In genomic region chr6:149409845-149410244, GRCm38 (mm10) we compare ENCODE assay signal across 8 mouse cellular contexts. TPM values are rescaled to one million over a fixed set of nuclear protein-coding genes. Genes with fewer than 3 reads are reported as not detected.
DNase-seq lines count a peak whose midpoint lies in the region; ATAC-seq and TF ChIP-seq lines count a peak whose summit lies in the region.

No protein-coding gene starts in this region.

- DNase-seq in left cerebral cortex, adult 2 months (ENCODE audit: extremely low spot score in 1 of 2, low spot score in 2 of 2), result no peak
- DNase-seq in left cerebral cortex, adult 18-20 months (ENCODE audit: low spot score in 2 of 2), result no peak
- DNase-seq in embryonic facial prominence, embryonic 14.5 days (ENCODE audit: low spot score), result peak; percentile 5
- DNase-seq in ovary, postnatal 10 days (ENCODE audit: low spot score), result no peak
- no peak for DNase-seq in frontal cortex, postnatal 25 days (ENCODE audit: low spot score in 2 of 2)
- DNase-seq in adrenal gland, adult 2 months, result no peak

- H3K9me3 ChIP-seq in embryonic facial prominence, embryonic 14.5 days (ENCODE audit: control insufficient read depth, low read length), result no peaks in the 10 kb centered on the region
- H3K9me3 ChIP-seq in intestine, embryonic 16.5 days (ENCODE audit: control insufficient read depth, low read length), result no peaks in the 10 kb centered on the region

- H3K27ac ChIP-seq in left cerebral cortex, adult 2 months, result peak overlapping the region; percentile 98
- H3K27ac ChIP-seq in embryonic facial prominence, embryonic 14.5 days (replicated peaks; ENCODE audit: low read depth, low read length), result no peak overlapping the region
- no peak overlapping the region for H3K27ac ChIP-seq in intestine, embryonic 16.5 days (ENCODE audit: low read length)
- no peak overlapping the region; the same call in 1 of the 2 replicates for H3K27ac ChIP-seq in olfactory bulb, adult 2 months (ENCODE audit: insufficient read depth, low read depth, low read length)

- intact Hi-C loops in left cerebral cortex, adult 2 months (cut with DNase I), result loop anchor here (2.0 kb wide), 1 partner anchor 221 kb away; the partner anchor contains the start of gene Amn1

- peak overlapping the region; percentile 68 for H3K9ac ChIP-seq in embryonic facial prominence, embryonic 14.5 days (ENCODE audit: low read depth, low read length)
- H3K9ac ChIP-seq in intestine, embryonic 16.5 days (ENCODE audit: low read depth, low read length), result peak overlapping the region; percentile 73; the same call in 1 of the 2 replicates

- H3K4me3 ChIP-seq in left cerebral cortex, adult 2 months, result peak overlapping the region; percentile 71
- peak overlapping the region; percentile 67 for H3K4me3 ChIP-seq in embryonic facial prominence, embryonic 14.5 days (ENCODE audit: low read depth, low read length)
- H3K4me3 ChIP-seq in intestine, embryonic 16.5 days (ENCODE audit: low read length), result peak overlapping the region; percentile 68
- peak overlapping the region; percentile 45 for H3K4me3 ChIP-seq in olfactory bulb, adult 2 months (ENCODE audit: insufficient read depth, low read depth, low read length)

- WGBS in embryonic facial prominence, embryonic 14.5 days, result 11% methylated on average over 4 of the region's 4 CpGs
- WGBS in intestine, embryonic 16.5 days, result 11% methylated on average over 4 of the region's 4 CpGs
- 2% methylated on average over 4 of the region's 4 CpGs for WGBS in olfactory bulb, adult 2 months

- peaks cover 5% of the 10 kb centered on the region; the same call in 1 of the 2 replicates for H3K4me1 ChIP-seq in embryonic facial prominence, embryonic 14.5 days (ENCODE audit: control insufficient read depth, insufficient read depth, low read length)
- H3K4me1 ChIP-seq in intestine, embryonic 16.5 days (ENCODE audit: control insufficient read depth, insufficient read depth, low read length), result no peaks in the 10 kb centered on the region
- no peaks in the 10 kb centered on the region for H3K4me1 ChIP-seq in olfactory bulb, adult 2 months (ENCODE audit: control insufficient read depth, insufficient read depth, low read length)

- H3K36me3 ChIP-seq in embryonic facial prominence, embryonic 14.5 days (ENCODE audit: control insufficient read depth, insufficient read depth, low read length), result no peaks in the 10 kb centered on the region
- no peaks in the 10 kb centered on the region for H3K36me3 ChIP-seq in intestine, embryonic 16.5 days (ENCODE audit: control insufficient read depth, insufficient read depth, low read length)

- TF ChIP-seq POLR2A in olfactory bulb, adult 2 months (IDR thresholded peaks at IDR 0.05; ENCODE audit: insufficient read depth, low read depth, low read length), result no peak

- peak overlapping the region; percentile 89 for H3K4me2 ChIP-seq in embryonic facial prominence, embryonic 14.5 days (ENCODE audit: low read depth, low read length)
- peak overlapping the region; percentile 69 for H3K4me2 ChIP-seq in intestine, embryonic 16.5 days (ENCODE audit: low read depth, low read length)

- no peak for ATAC-seq in embryonic facial prominence, embryonic 14.5 days (ENCODE audit: low read depth)
- ATAC-seq in intestine, embryonic 16.5 days, result no peak

- H3K27me3 ChIP-seq in embryonic facial prominence, embryonic 14.5 days (replicated peaks; ENCODE audit: control insufficient read depth, insufficient read depth, low read length), result no peaks in the 10 kb centered on the region
- no peaks in the 10 kb centered on the region for H3K27me3 ChIP-seq in intestine, embryonic 16.5 days (replicated peaks; ENCODE audit: control insufficient read depth, insufficient read depth, low read length)

- no peak for TF ChIP-seq CTCF in left cerebral cortex, adult 2 months (IDR thresholded peaks at IDR 0.05)
- no peak for TF ChIP-seq CTCF in olfactory bulb, adult 2 months (IDR thresholded peaks at IDR 0.05; ENCODE audit: insufficient read depth, low read depth, low read length)

RNA-seq across cellular contexts. Expression of gene Bicd1, which starts 1.2 kb away (rescaled TPM):
- total RNA-seq in left cerebral cortex, adult 2 months (2021), result 10 to 100 TPM; 47.9 to 50.7 TPM
- total RNA-seq in left cerebral cortex, adult 18-20 months (2021), result 10 to 100 TPM; 43.9 to 50.6 TPM
- 3.2 and 4.6 TPM in 2 replicates for polyA plus RNA-seq in embryonic facial prominence, embryonic 14.5 days (2014; fragmentation: Nextera tagmentation; extraction: Ambion mirVana)
- 10.9 and 11.4 TPM in 2 replicates for polyA plus RNA-seq in intestine, embryonic 16.5 days (2015; fragmentation: Nextera tagmentation; extraction: Ambion mirVana)
- not detected in 2 replicates for polyA plus RNA-seq in olfactory bulb, adult 2 months (2012; ENCODE audit: insufficient read depth, insufficient read length, low replicate concordance, missing spikeins)
- 1 to 10 TPM; 4.4 to 5.3 TPM for total RNA-seq in adrenal gland, adult 2 months (2021)
- polyA plus RNA-seq in adrenal gland, adult 2 months (2012; rRNA removed), result 0.94 TPM in 2 replicates
